Mouse (Mus musculus) heart, postnatal 0 days (tissue): ENCODE data around the gene Kti12.

Experiments
- CTCF ChIP-seq: IDR thresholded peaks from 2 replicates; pipeline ENCODE4 v1.5.1; 2016; ENCODE audit warnings: antibody characterized with exemption, control low read depth, low read depth
- EP300 ChIP-seq: IDR thresholded peaks from 2 replicates; pipeline ENCODE4 v1.6.1; 2016; ENCODE audit warnings: antibody characterized with exemption, low read depth

GRCm38 (mm10) chr4:108811550-108811949 is 36.0 kb upstream of the Kti12 start:
- TF ChIP-seq CTCF = no peak
- no peak for TF ChIP-seq EP300
